Mouse (Mus musculus) fat pad, adult 2 months (tissue): ENCODE data around the gene Gm20547.
A peak's percentile ranks its signal among the peaks of the same experiment; 100 is the strongest.
"Not testable (repeated sequence)": the region's sequence is repeated elsewhere in the genome, so short reads cannot be mapped to it uniquely, and the experiment has no call there.

Experiments used
- DNase-seq: peaks from one replicate; pipeline ENCODE4 v3.0.0-alpha.2; 2011; ENCODE audit warnings: low read depth, low spot score; ENCODE audit errors: extremely low read depth

Gene Gm20547

GRCm38 (mm10) chr17:34881683-34882310 is at the start of gene Gm20547:
Gene Gm20547, minus strand, starts transcription at chr17:34882042.
- DNase-seq, result no peak

GRCm38 (mm10) chr17:34931061-34931734 is 49.4 kb upstream of the Gm20547 start, which contains the start of gene Neu1:
Gene Neu1, plus strand, starts transcription at chr17:34931253.
- peak; percentile 73 for DNase-seq

- DNase-seq, result no peak
Measured at GRCm38 (mm10) chr17:34928841-34929240, 47.0 kb upstream of the Gm20547 start.

- DNase-seq, result no peak
Measured at GRCm38 (mm10) chr17:34927306-34928019, 45.6 kb upstream of the Gm20547 start.

- DNase-seq, result no peak
Measured at GRCm38 (mm10) chr17:34924258-34924657, 42.4 kb upstream of the Gm20547 start.

GRCm38 (mm10) chr17:34922939-34923338 is 41.1 kb upstream of the Gm20547 start:
- no peak for DNase-seq

GRCm38 (mm10) chr17:34917188-34917587 is 35.3 kb upstream of the Gm20547 start:
- no peak for DNase-seq

GRCm38 (mm10) chr17:34916316-34916715 is 34.5 kb upstream of the Gm20547 start:
- DNase-seq, result no peak

GRCm38 (mm10) chr17:34915410-34915831 is 33.6 kb upstream of the Gm20547 start:
- no peak for DNase-seq

GRCm38 (mm10) chr17:34913930-34914665 is 32.3 kb upstream of the Gm20547 start, which contains the start of gene Slc44a4:
Gene Slc44a4, plus strand, starts transcription at chr17:34914466.
- no peak for DNase-seq

GRCm38 (mm10) chr17:34911945-34912351 is 30.1 kb upstream of the Gm20547 start:
- DNase-seq, result no peak

- DNase-seq, result no peak
Measured at GRCm38 (mm10) chr17:34910982-34911381, 29.1 kb upstream of the Gm20547 start.

GRCm38 (mm10) chr17:34902895-34903294 is 21.1 kb upstream of the Gm20547 start:
- DNase-seq, result no peak

- not testable (repeated sequence) for DNase-seq
Measured at GRCm38 (mm10) chr17:34901948-34902347, 20.1 kb upstream of the Gm20547 start.

GRCm38 (mm10) chr17:34900826-34901225 is 19.0 kb upstream of the Gm20547 start:
- DNase-seq, result not testable (repeated sequence)

- DNase-seq, result no peak
Measured at GRCm38 (mm10) chr17:34899890-34900243, 18.0 kb upstream of the Gm20547 start.

- no peak for DNase-seq
Measured at GRCm38 (mm10) chr17:34899053-34899889, 17.4 kb upstream of the Gm20547 start.

- no peak for DNase-seq
Measured at GRCm38 (mm10) chr17:34898706-34899052, 16.8 kb upstream of the Gm20547 start.

GRCm38 (mm10) chr17:34898160-34898586 is 16.3 kb upstream of the Gm20547 start, which contains the start of the genes C2 and Ehmt2:
Gene C2, minus strand, starts transcription at chr17:34898265.
Gene Ehmt2, plus strand, starts transcription at chr17:34898469.
- DNase-seq, result no peak
